Mouse (Mus musculus): Measurements from ENCODE around the gene Gucy2g. TPM values are rescaled to one million over a fixed set of nuclear protein-coding genes. Genes with fewer than 3 reads are reported as not detected.
A peak's percentile ranks its signal among the peaks of the same experiment; 100 is the strongest.

The Gucy2g gene
- polyA plus RNA-seq, 1 experiment from 2014 or later, result not detected

DNA sequence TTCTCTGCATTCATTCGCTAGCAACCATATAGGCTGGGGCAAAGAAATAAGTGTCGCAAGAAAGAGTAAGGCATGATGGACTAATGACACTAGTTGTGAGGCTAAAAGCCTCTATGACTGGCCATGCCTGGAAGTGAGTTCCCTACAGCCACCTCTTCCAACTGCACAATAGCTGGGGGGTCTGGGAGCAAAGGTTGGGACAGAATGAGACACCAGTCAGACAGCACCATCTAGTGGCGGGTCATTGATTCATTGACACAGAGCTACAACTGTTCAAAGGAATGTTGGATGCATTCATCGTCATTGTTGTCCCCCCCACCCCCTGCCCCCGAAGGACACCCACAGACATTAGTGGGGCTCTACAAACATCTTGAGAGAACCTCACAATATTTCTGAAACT is 42.7 kb downstream of the Gucy2g start:
- no peaks in the 10 kb centered on the region for H3K36me3 ChIP-seq
- H3K9me3 ChIP-seq, result no peaks in the 10 kb centered on the region
- peaks cover 12% of the 10 kb centered on the region for H3K4me1 ChIP-seq
- H3K9ac ChIP-seq, result no peak overlapping the region
- H3K27me3 ChIP-seq (replicated peaks), result 0 out of 2 replicates have a peak, but pooled peaks cover 9% of the 10 kb centered on the region
- ATAC-seq (ENCODE audit: extremely low read depth, insufficient number of reproducible peaks, low FRiP score, low TSS enrichment), result no peak
- no peak overlapping the region for H3K27ac ChIP-seq (replicated peaks)
- 0 out of 2 replicates have a peak overlapping the region, but pooled peaks have one; percentile 21 for H3K4me3 ChIP-seq
- peak overlapping the region; percentile 57 for H3K4me2 ChIP-seq
- WGBS, result 32% methylated on average over 5 of the region's 5 CpGs

DNA sequence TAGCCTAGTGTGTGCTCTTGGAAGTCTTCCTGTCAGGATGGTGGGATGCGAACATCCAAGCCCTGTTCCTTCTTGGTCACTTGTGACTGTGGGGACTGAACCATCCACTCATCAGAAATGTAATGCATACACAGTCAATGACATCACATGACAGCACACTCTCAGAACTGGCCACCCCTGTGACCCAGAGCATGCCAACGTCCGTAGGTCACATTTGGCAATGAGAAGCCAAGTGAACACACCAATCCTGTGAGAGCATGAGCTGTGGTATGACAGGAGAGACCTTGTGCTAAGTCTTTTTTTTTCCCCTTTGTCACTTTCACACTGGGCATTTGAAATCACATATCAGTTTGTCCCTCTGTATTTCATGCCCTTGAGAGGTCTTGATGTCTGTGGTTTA is 45.5 kb downstream of the Gucy2g start:
- Histone ChIP-seq H3K9me3 (no peaks in the 10 kb centered on the region), H3K9ac (no peak overlapping the region), H3K27me3 (replicated peaks) (0 out of 2 replicates have a peak, but pooled peaks cover 6% of the 10 kb centered on the region), H3K27ac (replicated peaks) (no peak overlapping the region), H3K4me3 (no peak overlapping the region), H3K4me1 (peaks cover 16% of the 10 kb centered on the region), H3K4me2 (no peak overlapping the region), H3K36me3 (no peaks in the 10 kb centered on the region)
- WGBS, result 77% methylated on average over 3 of the region's 3 CpGs
- ATAC-seq (ENCODE audit: extremely low read depth, insufficient number of reproducible peaks, low FRiP score, low TSS enrichment), result no peak

DNA sequence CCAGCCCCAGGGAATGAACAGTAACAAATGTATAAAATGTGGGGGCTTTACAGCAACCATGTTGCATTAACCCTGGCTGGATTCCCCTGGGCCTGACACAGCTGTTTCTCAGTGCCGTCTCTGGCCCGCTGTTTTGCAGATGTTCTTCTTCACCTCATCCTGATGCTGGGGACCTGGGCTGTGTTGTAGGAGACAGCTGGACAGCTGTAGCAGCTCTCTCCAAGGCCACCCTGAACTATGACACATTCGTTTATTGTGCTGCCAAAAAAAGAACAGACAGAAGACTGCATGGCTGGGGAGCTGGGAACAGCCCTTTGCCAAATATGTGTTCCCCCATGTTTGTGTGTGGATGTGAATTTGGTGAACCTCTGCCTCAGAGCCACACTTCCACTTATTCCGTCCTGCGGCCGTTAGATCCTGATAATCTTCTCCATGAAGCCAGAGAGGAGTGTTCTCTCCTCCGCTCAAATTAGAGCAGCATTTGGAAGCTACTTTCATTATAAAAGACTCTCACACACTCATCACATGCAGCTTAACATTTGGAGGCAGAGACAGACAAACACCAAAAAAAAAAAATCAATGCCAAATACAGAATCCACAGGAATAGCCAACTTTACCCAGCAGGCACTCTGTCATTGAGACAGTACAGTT is 46.4 kb downstream of the Gucy2g start:
- 53% methylated on average over 7 of the region's 7 CpGs for WGBS
- H3K4me3 ChIP-seq, result no peak overlapping the region

DNA sequence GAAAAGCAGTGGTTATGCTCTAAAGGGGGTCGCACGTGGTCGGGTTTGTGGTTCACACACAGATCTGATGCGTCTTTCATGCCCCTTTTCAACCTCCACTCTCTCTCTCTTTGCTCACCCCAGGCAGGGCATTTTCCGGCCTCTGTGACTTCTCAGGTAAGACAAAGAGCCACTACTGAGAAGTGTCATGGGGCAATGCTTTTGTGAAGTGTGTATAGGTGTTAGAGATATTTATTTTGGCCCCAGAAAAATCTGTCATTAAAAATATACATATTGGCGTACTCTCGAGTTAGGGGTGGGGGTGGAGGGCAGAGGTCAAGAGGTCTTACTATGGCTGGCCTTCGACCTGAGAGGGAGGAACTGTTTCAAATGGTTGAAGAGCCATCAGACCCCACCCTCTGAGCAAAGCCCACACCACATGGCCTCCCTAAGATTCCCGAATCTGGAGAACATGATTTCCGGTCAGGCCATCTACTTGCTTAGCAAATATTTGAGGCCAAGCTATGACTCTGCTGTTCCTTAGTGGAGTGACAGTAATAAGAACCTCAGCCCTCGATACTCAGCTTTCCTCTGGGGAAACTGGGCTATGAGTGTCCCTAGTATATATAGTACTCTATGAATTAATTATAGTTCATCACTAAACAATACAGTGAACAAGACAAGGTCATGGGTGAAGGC is 47.2 kb downstream of the Gucy2g start:
- peaks cover 23% of the 10 kb centered on the region for H3K4me1 ChIP-seq
- 0 out of 2 replicates have a peak, but pooled peaks cover under 1% of the 10 kb centered on the region for H3K27me3 ChIP-seq (replicated peaks)
- ATAC-seq (ENCODE audit: extremely low read depth, insufficient number of reproducible peaks, low FRiP score, low TSS enrichment), result no peak
- H3K27ac ChIP-seq (replicated peaks), result no peak overlapping the region
- 75% methylated on average over 11 of the region's 11 CpGs for WGBS
- no peak overlapping the region for H3K4me3 ChIP-seq
- H3K4me2 ChIP-seq, result no peak overlapping the region
- no peaks in the 10 kb centered on the region for H3K9me3 ChIP-seq
- H3K36me3 ChIP-seq, result no peaks in the 10 kb centered on the region
- H3K9ac ChIP-seq, result no peak overlapping the region

More for the DNA sequence above, 46.4 kb downstream of the Gucy2g start:
- Histone ChIP-seq H3K9ac (no peak overlapping the region), H3K4me1 (peaks cover 22% of the 10 kb centered on the region), H3K27ac (replicated peaks) (no peak overlapping the region), H3K36me3 (no peaks in the 10 kb centered on the region), H3K4me2 (no peak overlapping the region), H3K9me3 (no peaks in the 10 kb centered on the region), H3K27me3 (replicated peaks) (0 out of 2 replicates have a peak, but pooled peaks cover 3% of the 10 kb centered on the region)
- no peak for ATAC-seq (ENCODE audit: extremely low read depth, insufficient number of reproducible peaks, low FRiP score, low TSS enrichment)

DNA sequence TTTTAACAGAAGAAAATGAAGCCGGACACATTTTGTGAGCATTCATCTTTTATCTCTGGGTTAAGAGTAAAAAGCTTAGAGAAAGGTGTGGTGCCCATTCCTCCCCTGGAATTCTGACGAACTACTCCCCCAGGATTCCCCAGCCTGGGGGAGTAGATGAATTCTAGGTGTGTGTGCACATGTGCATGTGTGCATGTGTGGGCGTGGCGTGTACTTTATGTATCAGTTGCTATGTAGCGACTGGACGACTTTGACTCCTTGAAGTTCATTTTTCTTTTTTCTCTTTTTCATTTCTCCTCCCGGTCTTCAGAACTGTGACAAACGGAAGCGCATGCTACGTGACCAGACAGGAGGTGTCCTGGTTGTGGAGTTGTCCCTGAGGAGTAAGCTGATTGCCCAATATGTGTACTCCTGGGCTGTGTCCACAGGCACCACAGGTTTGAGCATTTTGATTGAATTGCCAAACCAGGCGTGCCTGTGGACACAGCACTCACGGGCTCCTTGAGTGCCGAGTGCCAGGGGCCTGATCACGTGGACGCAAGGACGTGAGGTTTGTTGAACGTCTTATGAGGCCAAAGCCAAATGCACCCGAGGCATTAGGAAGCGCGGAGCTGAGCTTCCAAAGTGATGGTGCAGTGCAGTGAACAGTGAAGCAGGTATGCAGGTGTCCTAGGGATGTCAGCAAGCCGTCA is 48.6 kb downstream of the Gucy2g start:
- Histone ChIP-seq H3K4me1 (peaks cover 23% of the 10 kb centered on the region), H3K4me2 (no peak overlapping the region), H3K27ac (replicated peaks) (no peak overlapping the region), H3K9ac (no peak overlapping the region), H3K9me3 (no peaks in the 10 kb centered on the region), H3K27me3 (replicated peaks) (no peaks in the 10 kb centered on the region), H3K36me3 (no peaks in the 10 kb centered on the region), H3K4me3 (no peak overlapping the region)
- ATAC-seq (ENCODE audit: extremely low read depth, insufficient number of reproducible peaks, low FRiP score, low TSS enrichment), result no peak
- WGBS, result 79% methylated on average over 21 of the region's 21 CpGs

DNA sequence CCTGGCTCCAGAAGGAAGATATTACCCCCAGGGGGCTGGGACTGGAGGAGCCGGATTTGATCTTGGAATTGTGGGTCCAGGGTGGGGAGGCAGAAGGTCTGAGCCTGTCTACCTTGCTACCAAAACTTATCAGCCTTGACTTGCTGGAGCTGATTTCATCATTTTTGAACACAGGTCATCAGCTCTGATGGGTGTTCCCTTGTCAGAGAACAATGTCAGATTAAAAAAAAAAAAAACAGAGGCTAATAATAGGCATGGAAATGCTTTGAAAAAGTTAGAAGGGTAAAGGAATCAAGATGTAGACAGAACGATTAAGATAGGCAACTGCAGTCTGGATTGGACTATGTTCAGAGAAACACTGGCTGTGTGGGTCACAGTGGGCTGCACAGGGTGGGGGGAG is 49.4 kb downstream of the Gucy2g start:
- Histone ChIP-seq H3K4me1 (peaks cover 23% of the 10 kb centered on the region), H3K4me2 (no peak overlapping the region), H3K27ac (replicated peaks) (no peak overlapping the region), H3K9ac (no peak overlapping the region), H3K9me3 (no peaks in the 10 kb centered on the region), H3K4me3 (no peak overlapping the region), H3K27me3 (replicated peaks) (no peaks in the 10 kb centered on the region), H3K36me3 (no peaks in the 10 kb centered on the region)
- 58% methylated on average over 2 of the region's 2 CpGs for WGBS
- ATAC-seq (ENCODE audit: extremely low read depth, insufficient number of reproducible peaks, low FRiP score, low TSS enrichment), result no peak

DNA sequence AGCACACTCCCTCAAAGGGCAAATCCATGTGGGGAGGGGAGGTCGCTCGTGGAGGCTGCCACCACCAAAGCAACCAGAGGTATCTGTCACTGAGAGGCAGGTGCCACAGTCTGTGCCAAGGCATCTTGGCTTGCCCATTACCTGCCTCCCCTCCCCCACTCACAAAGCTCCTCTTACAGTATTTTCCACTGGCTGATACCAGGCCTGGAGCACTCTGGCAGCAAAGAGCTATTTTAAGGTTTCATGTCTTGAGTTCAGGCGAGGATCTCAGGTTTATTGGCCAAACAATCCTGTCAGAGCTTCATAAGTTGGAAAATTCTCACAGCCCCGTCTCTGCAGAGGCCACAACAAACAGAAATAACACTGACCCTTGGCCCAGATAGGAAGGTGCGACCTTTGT is 51.0 kb downstream of the Gucy2g start:
- 61% methylated on average over 5 of the region's 5 CpGs for WGBS
- no peak overlapping the region for H3K9ac ChIP-seq
- H3K36me3 ChIP-seq, result no peaks in the 10 kb centered on the region
- H3K9me3 ChIP-seq, result no peaks in the 10 kb centered on the region
- no peak for ATAC-seq (ENCODE audit: extremely low read depth, insufficient number of reproducible peaks, low FRiP score, low TSS enrichment)
- H3K4me1 ChIP-seq, result peaks cover 18% of the 10 kb centered on the region
- H3K4me2 ChIP-seq, result no peak overlapping the region
- no peak overlapping the region for H3K4me3 ChIP-seq
- no peaks in the 10 kb centered on the region for H3K27me3 ChIP-seq (replicated peaks)
- no peak overlapping the region for H3K27ac ChIP-seq (replicated peaks)

DNA sequence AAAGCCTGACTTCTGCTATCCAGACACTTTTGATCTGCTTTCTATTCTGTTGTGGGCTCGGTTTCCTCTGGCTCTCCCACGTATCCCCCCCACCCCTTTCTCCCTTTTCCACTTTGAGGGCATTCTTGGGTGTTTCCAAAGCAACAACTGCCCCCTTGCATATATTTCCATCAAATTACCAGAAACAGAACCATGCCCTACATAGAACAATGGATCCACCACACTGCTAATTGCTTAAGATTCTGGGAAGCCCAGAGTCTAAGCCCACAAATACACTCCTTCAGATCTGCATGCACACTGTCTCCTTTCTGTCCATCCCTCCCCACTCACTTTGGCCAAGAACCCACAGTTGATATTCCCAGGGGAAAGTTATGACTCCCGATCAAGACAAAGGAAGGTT is 55.4 kb downstream of the Gucy2g start:
- Histone ChIP-seq H3K4me1 (peaks cover 7% of the 10 kb centered on the region; the same call in 1 of the 2 replicates), H3K9ac (no peak overlapping the region), H3K9me3 (no peaks in the 10 kb centered on the region), H3K27me3 (replicated peaks) (0 out of 2 replicates have a peak, but pooled peaks cover 3% of the 10 kb centered on the region), H3K27ac (replicated peaks) (no peak overlapping the region), H3K36me3 (no peaks in the 10 kb centered on the region), H3K4me2 (no peak overlapping the region), H3K4me3 (no peak overlapping the region)
- WGBS, result 59% methylated on average over 3 of the region's 3 CpGs
- no peak for ATAC-seq (ENCODE audit: extremely low read depth, insufficient number of reproducible peaks, low FRiP score, low TSS enrichment)

DNA sequence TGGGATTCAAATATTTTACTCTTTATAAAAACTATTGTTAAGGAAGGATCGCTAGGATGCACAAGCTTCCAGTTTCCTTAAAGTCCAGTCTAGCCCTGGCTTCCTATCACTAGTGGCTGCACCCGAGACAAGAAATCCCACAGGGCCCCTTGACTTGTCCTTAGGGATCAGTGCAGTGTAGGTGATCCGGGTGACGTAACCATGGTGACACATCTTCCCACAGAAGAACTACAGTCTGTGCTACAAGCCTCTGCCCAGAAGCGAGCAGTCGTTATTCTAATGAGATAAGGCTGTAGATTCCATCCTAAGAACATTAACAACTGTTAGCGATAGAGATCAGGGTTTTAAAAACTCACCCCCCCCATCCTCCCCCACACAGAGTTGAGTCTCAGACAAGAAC is 56.0 kb downstream of the Gucy2g start:
- Histone ChIP-seq H3K4me1 (peaks cover 5% of the 10 kb centered on the region; the same call in 1 of the 2 replicates), H3K27me3 (replicated peaks) (0 out of 2 replicates have a peak, but pooled peaks cover 3% of the 10 kb centered on the region), H3K4me3 (no peak overlapping the region), H3K9ac (no peak overlapping the region), H3K36me3 (no peaks in the 10 kb centered on the region), H3K4me2 (no peak overlapping the region), H3K9me3 (no peaks in the 10 kb centered on the region), H3K27ac (replicated peaks) (no peak overlapping the region)
- 60% methylated on average over 7 of the region's 7 CpGs for WGBS
- no peak for ATAC-seq (ENCODE audit: extremely low read depth, insufficient number of reproducible peaks, low FRiP score, low TSS enrichment)

DNA sequence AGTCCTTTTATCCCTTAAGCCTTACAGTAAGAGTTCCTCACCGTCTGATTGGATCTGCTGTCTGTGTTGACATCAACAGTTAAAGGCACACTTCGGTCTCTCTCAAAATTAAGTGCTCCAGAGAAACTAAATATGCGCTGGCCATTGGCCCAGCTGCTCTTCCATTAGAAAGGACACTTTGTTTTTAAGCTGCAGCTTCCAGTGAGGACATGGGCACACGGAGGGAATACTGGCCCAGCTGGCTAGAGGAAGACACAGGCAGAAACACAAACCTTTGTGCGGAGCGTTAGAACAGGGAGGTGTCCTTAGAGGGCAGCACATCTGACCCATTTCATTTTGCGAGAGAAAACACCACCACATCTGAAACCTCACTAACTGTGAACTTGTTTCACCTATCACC is 56.6 kb downstream of the Gucy2g start:
- H3K27me3 ChIP-seq (replicated peaks), result 0 out of 2 replicates have a peak, but pooled peaks cover 3% of the 10 kb centered on the region
- no peak overlapping the region for H3K9ac ChIP-seq
- H3K27ac ChIP-seq (replicated peaks), result no peak overlapping the region
- no peaks in the 10 kb centered on the region for H3K4me1 ChIP-seq
- no peak overlapping the region for H3K4me2 ChIP-seq
- no peak for ATAC-seq (ENCODE audit: extremely low read depth, insufficient number of reproducible peaks, low FRiP score, low TSS enrichment)
- 68% methylated on average over 7 of the region's 7 CpGs for WGBS
- H3K36me3 ChIP-seq, result no peaks in the 10 kb centered on the region
- H3K9me3 ChIP-seq, result no peaks in the 10 kb centered on the region
- H3K4me3 ChIP-seq, result no peak overlapping the region

DNA sequence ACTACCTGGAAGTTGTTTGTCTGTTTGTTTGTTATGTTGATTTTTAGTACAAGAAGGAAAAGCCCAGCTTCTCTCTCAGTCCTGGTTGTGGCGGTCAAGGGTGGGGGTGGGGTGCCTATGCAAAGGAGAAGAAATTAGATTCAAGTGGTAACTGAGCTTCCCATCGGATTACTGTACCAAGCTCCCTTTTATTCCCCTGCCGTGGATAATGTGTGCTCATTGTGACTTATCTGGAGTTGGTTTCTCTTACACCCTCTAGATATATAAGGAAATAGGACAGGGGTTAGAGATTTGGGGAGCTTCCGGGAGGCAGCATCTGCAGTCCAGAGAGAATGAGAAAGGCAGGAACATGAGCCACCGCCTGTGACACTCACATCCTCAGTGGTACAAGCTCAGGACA is 60.6 kb downstream of the Gucy2g start, which contains the start of gene Tectb:
Gene Tectb (plus strand): TSS at position 301 of the 400 bp plus-strand sequence.
- H3K9me3 ChIP-seq, result no peaks in the 10 kb centered on the region
- H3K36me3 ChIP-seq, result no peaks in the 10 kb centered on the region
- no peak within 1 kb of the TSS for H3K9ac ChIP-seq
- H3K27ac ChIP-seq (replicated peaks), result no peak within 1 kb of the TSS
- H3K27me3 ChIP-seq (replicated peaks), result 0 out of 2 replicates have a peak, but pooled peaks cover 3% of the 10 kb centered on the region
- no peak within 1 kb of the TSS for H3K4me2 ChIP-seq
- no peak for ATAC-seq (ENCODE audit: extremely low read depth, insufficient number of reproducible peaks, low FRiP score, low TSS enrichment)
- WGBS, result 76% methylated on average over 5 of the region's 5 CpGs
- no peaks in the 10 kb centered on the region for H3K4me1 ChIP-seq
- H3K4me3 ChIP-seq, result no peak within 1 kb of the TSS
